Mouse (Mus musculus) hindbrain, embryonic 10.5 days (tissue): Measurements from ENCODE around the gene Adgrv1. TPM values are rescaled to one million over a fixed set of nuclear protein-coding genes. Genes with fewer than 3 reads are reported as not detected.
"Not testable (repeated sequence)": the region's sequence is repeated elsewhere in the genome, so short reads cannot be mapped to it uniquely, and the experiment has no call there.

ENCODE experiments used
- DNase-seq: peaks from one replicate; pipeline ENCODE4 v3.0.0-alpha.2; 2017; ENCODE audit warnings: low spot score
- H3K27ac ChIP-seq: fragments of 300-500 bp; sonication (generic); 2 replicates; pipeline ENCODE4 v1.5.1; 2016; ENCODE audit warnings: mild to moderate bottlenecking, moderate library complexity
- H3K27me3 ChIP-seq: fragments of 300-500 bp; sonication (generic); 2 replicates; pipeline ENCODE4 v1.6.1; 2016; ENCODE audit warnings: mild to moderate bottlenecking; ENCODE audit not compliant: poor library complexity, insufficient read depth, severe bottlenecking
- H3K36me3 ChIP-seq: fragments of 300-500 bp; sonication (generic); 2 replicates; pipeline ENCODE4 v1.6.1; 2016; ENCODE audit warnings: mild to moderate bottlenecking, moderate library complexity
- H3K4me1 ChIP-seq: fragments of 300-500 bp; sonication (generic); replicated peaks from 2 replicates; pipeline ENCODE4 v1.6.1; 2016; ENCODE audit warnings: mild to moderate bottlenecking
- H3K4me3 ChIP-seq: fragments of 300-500 bp; sonication (generic); 2 replicates; pipeline ENCODE4 v1.5.1; 2016; ENCODE audit warnings: mild to moderate bottlenecking, moderate library complexity
- H3K9me3 ChIP-seq: fragments of 300-500 bp; sonication (generic); 2 replicates; pipeline ENCODE4 v1.6.1; 2016; ENCODE audit warnings: mild to moderate bottlenecking, moderate library complexity
- WGBS: fragments of 180-500 bp; shearing (Covaris S2); methylation state at CpG from one replicate; pipeline ENCODE4 v1.1.7; 2016; 5-methylcytosine and 5-hydroxymethylcytosine counted together
- polyA plus RNA-seq: library from polyadenylated mRNA; unstranded; fragments of >200 nt; fragmentation: Nextera tagmentation; extraction: Ambion mirVana; gene quantifications from 2 replicates; pipeline ENCODE4 v1.2.1, GENCODE M21; 2016

The Adgrv1 gene
- polyA plus RNA-seq, 1 experiment from 2014 or later, result 45.3 TPM

- H3K27me3 ChIP-seq, result no peaks in the 10 kb centered on the region
- H3K9me3 ChIP-seq, result no peaks in the 10 kb centered on the region
- no peak overlapping the region for H3K4me3 ChIP-seq
- peaks cover 6% of the 10 kb centered on the region; the same call in 1 of the 2 replicates for H3K36me3 ChIP-seq
- 85% methylated on average over 1 of the region's 1 CpGs for WGBS
- H3K27ac ChIP-seq, result no peak overlapping the region
- no peak for DNase-seq
- no peaks in the 10 kb centered on the region for H3K4me1 ChIP-seq
Observed at GRCm38 (mm10) chr13:81294106-81294505, 338.8 kb downstream of the Adgrv1 start.

GRCm38 (mm10) chr13:81282193-81282592 lies 350.8 kb downstream of the Adgrv1 start:
- Histone ChIP-seq H3K27ac (no peak overlapping the region), H3K27me3 (no peaks in the 10 kb centered on the region), H3K9me3 (no peaks in the 10 kb centered on the region), H3K4me3 (no peak overlapping the region), H3K4me1 (no peaks in the 10 kb centered on the region), H3K36me3 (peaks cover 27% of the 10 kb centered on the region)
- DNase-seq, result no peak
- WGBS, result 81% methylated on average over 6 of the region's 6 CpGs

- no peak for DNase-seq
- no peaks in the 10 kb centered on the region for H3K27me3 ChIP-seq
- 93% methylated on average over 1 of the region's 1 CpGs for WGBS
- no peak overlapping the region for H3K4me3 ChIP-seq
- peaks cover 32% of the 10 kb centered on the region for H3K36me3 ChIP-seq
- H3K27ac ChIP-seq, result no peak overlapping the region
- H3K4me1 ChIP-seq, result no peaks in the 10 kb centered on the region
- H3K9me3 ChIP-seq, result no peaks in the 10 kb centered on the region
Observed at GRCm38 (mm10) chr13:81280650-81281229, 352.2 kb downstream of the Adgrv1 start.

- DNase-seq, result no peak
- peaks cover 32% of the 10 kb centered on the region for H3K36me3 ChIP-seq
- H3K9me3 ChIP-seq, result no peaks in the 10 kb centered on the region
- WGBS, result 91% methylated on average over 5 of the region's 5 CpGs
- no peaks in the 10 kb centered on the region for H3K27me3 ChIP-seq
- no peaks in the 10 kb centered on the region for H3K4me1 ChIP-seq
- H3K27ac ChIP-seq, result no peak overlapping the region
- no peak overlapping the region for H3K4me3 ChIP-seq
Observed at GRCm38 (mm10) chr13:81279351-81279736, 353.6 kb downstream of the Adgrv1 start.

GRCm38 (mm10) chr13:81278669-81279350 lies 354.1 kb downstream of the Adgrv1 start:
- no peaks in the 10 kb centered on the region for H3K9me3 ChIP-seq
- DNase-seq, result no peak
- WGBS, result 82% methylated on average over 2 of the region's 2 CpGs
- H3K27me3 ChIP-seq, result no peaks in the 10 kb centered on the region
- H3K4me1 ChIP-seq, result no peaks in the 10 kb centered on the region
- no peak overlapping the region for H3K27ac ChIP-seq
- peaks cover 32% of the 10 kb centered on the region for H3K36me3 ChIP-seq
- H3K4me3 ChIP-seq, result no peak overlapping the region

GRCm38 (mm10) chr13:81273837-81274236 lies 359.1 kb downstream of the Adgrv1 start:
- H3K9me3 ChIP-seq, result no peaks in the 10 kb centered on the region
- no peak for DNase-seq
- H3K36me3 ChIP-seq, result peaks cover 16% of the 10 kb centered on the region
- no peak overlapping the region for H3K27ac ChIP-seq
- no peaks in the 10 kb centered on the region for H3K4me1 ChIP-seq
- no peak overlapping the region for H3K4me3 ChIP-seq
- H3K27me3 ChIP-seq, result no peaks in the 10 kb centered on the region
- WGBS, result 88% methylated on average over 1 of the region's 1 CpGs

- H3K36me3 ChIP-seq, result peaks cover 12% of the 10 kb centered on the region
- H3K27me3 ChIP-seq, result no peaks in the 10 kb centered on the region
- no peak overlapping the region for H3K27ac ChIP-seq
- H3K9me3 ChIP-seq, result no peaks in the 10 kb centered on the region
- no peak overlapping the region for H3K4me3 ChIP-seq
- WGBS, result 90% methylated on average over 6 of the region's 6 CpGs
- H3K4me1 ChIP-seq, result no peaks in the 10 kb centered on the region
- no peak for DNase-seq
Observed at GRCm38 (mm10) chr13:81270396-81270795, 362.6 kb downstream of the Adgrv1 start.

GRCm38 (mm10) chr13:81269056-81269455 lies 363.9 kb downstream of the Adgrv1 start:
- Histone ChIP-seq H3K4me1 (no peaks in the 10 kb centered on the region), H3K4me3 (no peak overlapping the region), H3K9me3 (no peaks in the 10 kb centered on the region), H3K27me3 (no peaks in the 10 kb centered on the region), H3K27ac (no peak overlapping the region), H3K36me3 (peaks cover 14% of the 10 kb centered on the region)
- WGBS, result 80% methylated on average over 6 of the region's 6 CpGs
- no peak for DNase-seq

GRCm38 (mm10) chr13:81267489-81267888 lies 365.5 kb downstream of the Adgrv1 start:
- H3K36me3 ChIP-seq, result peaks cover 14% of the 10 kb centered on the region
- not testable (repeated sequence) for DNase-seq, H3K27me3 ChIP-seq, H3K4me1 ChIP-seq, H3K9me3 ChIP-seq, H3K27ac ChIP-seq, H3K4me3 ChIP-seq
- 73% methylated on average over 4 of the region's 4 CpGs for WGBS

- DNase-seq, result no peak
- no peaks in the 10 kb centered on the region for H3K9me3 ChIP-seq
- peaks cover 9% of the 10 kb centered on the region for H3K36me3 ChIP-seq
- no peak overlapping the region for H3K4me3 ChIP-seq
- 92% methylated on average over 1 of the region's 1 CpGs for WGBS
- H3K27ac ChIP-seq, result no peak overlapping the region
- no peaks in the 10 kb centered on the region for H3K27me3 ChIP-seq
- H3K4me1 ChIP-seq, result no peaks in the 10 kb centered on the region
Observed at GRCm38 (mm10) chr13:81264465-81264864, 368.5 kb downstream of the Adgrv1 start.

GRCm38 (mm10) chr13:81241181-81241580 lies 391.8 kb downstream of the Adgrv1 start:
- no peaks in the 10 kb centered on the region for H3K27me3 ChIP-seq
- H3K4me3 ChIP-seq, result no peak overlapping the region
- WGBS, result 95% methylated on average over 2 of the region's 2 CpGs
- no peaks in the 10 kb centered on the region for H3K9me3 ChIP-seq
- peaks cover 14% of the 10 kb centered on the region for H3K36me3 ChIP-seq
- no peak for DNase-seq
- H3K4me1 ChIP-seq, result no peaks in the 10 kb centered on the region
- no peak overlapping the region for H3K27ac ChIP-seq

- Histone ChIP-seq H3K9me3 (no peaks in the 10 kb centered on the region), H3K36me3 (peaks cover 14% of the 10 kb centered on the region), H3K27ac (no peak overlapping the region), H3K4me1 (no peaks in the 10 kb centered on the region), H3K4me3 (no peak overlapping the region), H3K27me3 (no peaks in the 10 kb centered on the region)
- 97% methylated on average over 10 of the region's 10 CpGs for WGBS
- no peak for DNase-seq
Observed at GRCm38 (mm10) chr13:81239836-81240235, 393.1 kb downstream of the Adgrv1 start.

- H3K4me1 ChIP-seq, result no peaks in the 10 kb centered on the region
- no peak for DNase-seq
- no peaks in the 10 kb centered on the region for H3K9me3 ChIP-seq
- peaks cover 14% of the 10 kb centered on the region for H3K36me3 ChIP-seq
- no peak overlapping the region for H3K4me3 ChIP-seq
- H3K27ac ChIP-seq, result no peak overlapping the region
- 92% methylated on average over 3 of the region's 3 CpGs for WGBS
- H3K27me3 ChIP-seq, result no peaks in the 10 kb centered on the region
Observed at GRCm38 (mm10) chr13:81239427-81239826, 393.5 kb downstream of the Adgrv1 start.
